Mouse (Mus musculus) neural tube, embryonic 11.5 days (tissue): ENCODE data around the gene Creg1. TPM values are rescaled to one million over a fixed set of nuclear protein-coding genes. Genes with fewer than 3 reads are reported as not detected.
A peak's percentile ranks its signal among the peaks of the same experiment; 100 is the strongest.

ENCODE experiments used
- ATAC-seq: fragments of 200-750 bp; cut with Nextera tagmentation; 2 replicates; pipeline ENCODE4 v1.8.0; 2017; ENCODE audit warnings: moderate number of reproducible peaks, mild to moderate bottlenecking, moderate TSS enrichment, moderate library complexity; ENCODE audit not compliant: insufficient read depth, low FRiP score, low TSS enrichment
- DNase-seq: peaks from one replicate; pipeline ENCODE4 v3.0.0-alpha.2; 2015; ENCODE audit warnings: low spot score
- H3K27ac ChIP-seq: fragments of 300-500 bp; sonication (generic); 2 replicates; pipeline ENCODE4 v1.5.1; 2014; ENCODE audit warnings: low read depth, mild to moderate bottlenecking, low read length
- H3K27me3 ChIP-seq: fragments of 300-500 bp; sonication (generic); 2 replicates; pipeline ENCODE4 v1.6.1; 2014; ENCODE audit warnings: mild to moderate bottlenecking, low read length, mixed read lengths; ENCODE audit not compliant: control insufficient read depth, insufficient read depth
- H3K36me3 ChIP-seq: fragments of 300-500 bp; sonication (generic); 2 replicates; pipeline ENCODE4 v1.6.1; 2014; ENCODE audit warnings: mild to moderate bottlenecking, low read length, moderate library complexity, mixed read lengths; ENCODE audit not compliant: control insufficient read depth, insufficient read depth
- H3K4me1 ChIP-seq: fragments of 300-500 bp; sonication (generic); 2 replicates; pipeline ENCODE4 v1.6.1; 2014; ENCODE audit warnings: low read length, mixed read lengths; ENCODE audit not compliant: control insufficient read depth, insufficient read depth
- H3K4me2 ChIP-seq: fragments of 300-500 bp; sonication (generic); 2 replicates; pipeline ENCODE4 v1.6.1; 2014; ENCODE audit warnings: low read depth, mild to moderate bottlenecking, moderate library complexity
- H3K4me3 ChIP-seq: fragments of 300-500 bp; sonication (generic); 2 replicates; pipeline ENCODE4 v1.5.1; 2014; ENCODE audit warnings: low read depth, low read length
- H3K9ac ChIP-seq: fragments of 300-500 bp; sonication (generic); 2 replicates; pipeline ENCODE4 v1.6.1; 2014; ENCODE audit warnings: mild to moderate bottlenecking, low read length
- H3K9me3 ChIP-seq: fragments of 300-500 bp; sonication (generic); 2 replicates; pipeline ENCODE4 v1.6.1; 2016; ENCODE audit warnings: low read length; ENCODE audit not compliant: control insufficient read depth
- WGBS: fragments of 180-500 bp; shearing (Covaris S2); extraction: QIAGEN DNeasy Blood & Tissue Kit; methylation state at CpG from one replicate; pipeline ENCODE4 v1.1.7; 2014; 5-methylcytosine and 5-hydroxymethylcytosine counted together
- polyA plus RNA-seq: library from polyadenylated mRNA; unstranded; fragments of >200 nt; fragmentation: Nextera tagmentation; extraction: Ambion mirVana; gene quantifications from 2 replicates; pipeline ENCODE4 v1.2.1, GENCODE M21; 2014

The Creg1 gene
- polyA plus RNA-seq, 1 experiment from 2014 or later, result 39.2 TPM

DNA sequence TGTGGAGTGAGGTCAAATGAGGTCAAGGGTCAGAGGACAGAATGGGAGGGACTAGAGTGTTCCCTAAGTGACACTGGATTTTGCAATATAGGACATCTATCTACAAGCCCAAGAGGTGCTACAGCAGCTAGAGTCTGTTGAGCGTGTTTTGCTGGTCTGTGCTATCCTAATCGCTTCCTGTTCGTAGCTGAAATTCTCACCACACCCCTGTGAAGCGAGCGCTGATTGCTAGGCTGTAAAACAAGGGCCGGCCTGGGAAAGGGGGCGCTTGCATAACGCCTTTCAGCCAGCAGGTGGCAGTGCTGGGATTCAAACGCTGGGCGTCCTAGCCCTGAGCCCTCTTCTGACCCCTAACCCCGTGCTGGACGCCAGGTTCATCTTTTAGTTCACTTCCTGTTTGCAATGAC is 7.9 kb downstream of the Creg1 start:
- Histone ChIP-seq H3K9ac (no peak overlapping the region), H3K4me1 (0 out of 2 replicates have a peak, but pooled peaks cover 5% of the 10 kb centered on the region), H3K27me3 (no peaks in the 10 kb centered on the region), H3K36me3 (no peaks in the 10 kb centered on the region), H3K9me3 (no peaks in the 10 kb centered on the region), H3K4me3 (no peak overlapping the region), H3K27ac (no peak overlapping the region), H3K4me2 (peak overlapping the region; percentile 19; the same call in 1 of the 2 replicates)
- 0% methylated on average over 12 of the region's 12 CpGs for WGBS
- DNase-seq (peak; percentile 82), ATAC-seq (peak; percentile 73)

DNA sequence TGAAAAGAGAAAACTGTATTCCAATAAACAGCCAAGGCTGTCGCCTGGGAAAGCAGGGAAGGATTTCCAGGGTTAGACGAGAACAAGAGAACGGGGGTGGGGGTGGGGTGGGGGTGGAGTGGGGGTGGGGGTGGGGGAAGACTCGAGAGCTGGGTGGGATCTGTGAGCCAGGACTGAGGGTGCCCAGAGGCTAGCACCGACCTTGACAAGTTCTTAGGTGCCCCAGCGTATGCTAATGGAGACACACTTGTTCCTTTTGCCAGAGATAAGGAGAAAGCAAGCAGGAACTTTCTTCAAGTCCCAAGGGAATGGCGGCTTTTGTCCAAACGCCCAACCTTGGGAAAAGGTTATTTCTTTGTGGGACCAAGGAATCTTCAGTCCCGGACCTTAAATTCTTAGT is 8.5 kb downstream of the Creg1 start:
- no peak overlapping the region for H3K9ac ChIP-seq
- ATAC-seq, result no peak
- H3K9me3 ChIP-seq, result no peaks in the 10 kb centered on the region
- H3K4me3 ChIP-seq, result no peak overlapping the region
- H3K4me1 ChIP-seq, result 0 out of 2 replicates have a peak, but pooled peaks cover 5% of the 10 kb centered on the region
- 0 out of 2 replicates have a peak, but pooled peaks cover 3% of the 10 kb centered on the region for H3K27me3 ChIP-seq
- 56% methylated on average over 9 of the region's 9 CpGs for WGBS
- peak overlapping the region; percentile 19; the same call in 1 of the 2 replicates for H3K4me2 ChIP-seq
- H3K36me3 ChIP-seq, result no peaks in the 10 kb centered on the region
- no peak overlapping the region for H3K27ac ChIP-seq
- no peak for DNase-seq

DNA sequence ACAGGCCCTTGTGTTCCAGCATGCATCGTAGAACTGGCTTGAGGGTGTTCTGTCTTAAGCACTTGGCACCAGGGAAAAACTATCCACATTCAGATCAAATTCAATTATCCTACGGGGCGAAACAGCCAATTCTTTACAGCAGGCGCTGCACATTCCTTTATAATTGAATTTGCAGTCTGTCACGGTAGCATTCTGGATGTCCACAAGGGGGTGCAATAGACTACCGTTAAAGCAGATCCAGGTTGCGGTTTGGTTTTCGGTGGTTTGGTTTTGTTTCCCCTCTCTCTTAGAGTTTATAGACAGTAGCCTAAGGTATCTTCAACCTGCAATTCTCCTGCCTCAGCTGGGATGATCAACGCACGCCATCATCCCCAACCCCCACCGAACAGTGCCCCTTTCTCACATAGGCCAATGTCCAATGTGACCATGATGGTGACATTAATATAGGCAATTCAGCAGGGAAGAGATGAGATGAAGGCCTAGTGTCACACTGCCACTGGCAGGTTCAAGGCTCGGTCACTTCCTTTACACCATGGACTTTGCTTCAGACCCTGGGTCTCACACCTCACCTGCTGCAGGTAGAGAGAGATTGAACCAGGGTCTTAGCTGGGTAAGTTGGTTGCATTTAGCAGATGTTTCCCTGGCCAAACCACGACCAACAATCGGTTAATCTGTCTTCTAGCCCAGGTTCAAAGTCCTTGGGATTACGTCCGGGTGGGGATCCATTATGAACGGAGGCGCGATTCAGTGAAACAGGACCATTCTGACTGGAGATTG is 12.2 kb downstream of the Creg1 start:
- no peak overlapping the region for H3K4me3 ChIP-seq
- 0 out of 2 replicates have a peak, but pooled peaks cover 7% of the 10 kb centered on the region for H3K27me3 ChIP-seq
- no peak for ATAC-seq
- 0 out of 2 replicates have a peak, but pooled peaks cover 5% of the 10 kb centered on the region for H3K4me1 ChIP-seq
- H3K36me3 ChIP-seq, result no peaks in the 10 kb centered on the region
- H3K4me2 ChIP-seq, result no peak overlapping the region
- H3K9ac ChIP-seq, result no peak overlapping the region
- 52% methylated on average over 19 of the region's 19 CpGs for WGBS
- no peaks in the 10 kb centered on the region for H3K9me3 ChIP-seq
- peak; percentile 57 for DNase-seq
- H3K27ac ChIP-seq, result no peak overlapping the region

DNA sequence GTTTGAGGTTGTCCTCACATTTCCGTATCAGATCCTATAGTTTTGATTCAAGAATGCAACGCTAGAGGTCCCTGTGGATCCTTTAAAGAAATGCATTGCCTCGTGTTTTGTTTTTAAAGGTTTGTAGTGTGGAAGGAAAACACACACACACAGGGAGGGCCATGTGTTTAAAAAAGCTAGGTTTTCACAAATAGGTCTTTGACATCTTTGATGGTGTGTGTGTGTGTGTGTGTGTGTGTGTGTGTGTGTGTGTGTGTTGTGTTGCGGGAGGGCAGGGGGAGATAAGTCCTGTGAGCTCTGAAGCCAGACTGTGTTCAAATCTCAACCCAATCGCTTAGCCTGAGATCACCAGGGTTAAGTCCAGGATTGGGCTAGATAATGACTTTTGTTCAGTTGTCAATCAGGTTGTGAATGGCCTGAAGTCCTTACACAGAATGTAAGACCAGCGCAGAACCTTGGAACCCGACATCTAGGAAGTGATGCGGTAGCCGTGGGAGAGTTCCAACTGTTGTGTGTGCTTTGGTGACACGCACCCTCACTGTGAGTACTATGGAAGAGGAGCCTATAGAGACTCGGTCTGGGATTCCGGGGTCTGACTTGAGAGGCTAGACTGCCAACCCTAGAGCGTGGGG is 16.5 kb downstream of the Creg1 start:
- Histone ChIP-seq H3K4me3 (peak overlapping the region; percentile 23; the same call in 1 of the 2 replicates), H3K9ac (peak overlapping the region; percentile 35), H3K4me1 (no peaks in the 10 kb centered on the region), H3K27ac (no peak overlapping the region), H3K9me3 (no peaks in the 10 kb centered on the region), H3K4me2 (peak overlapping the region; percentile 52), H3K36me3 (no peaks in the 10 kb centered on the region), H3K27me3 (0 out of 2 replicates have a peak, but pooled peaks cover 10% of the 10 kb centered on the region)
- peak; percentile 46 for DNase-seq
- 7% methylated on average over 13 of the region's 13 CpGs for WGBS
- peak; percentile 61 for ATAC-seq

DNA sequence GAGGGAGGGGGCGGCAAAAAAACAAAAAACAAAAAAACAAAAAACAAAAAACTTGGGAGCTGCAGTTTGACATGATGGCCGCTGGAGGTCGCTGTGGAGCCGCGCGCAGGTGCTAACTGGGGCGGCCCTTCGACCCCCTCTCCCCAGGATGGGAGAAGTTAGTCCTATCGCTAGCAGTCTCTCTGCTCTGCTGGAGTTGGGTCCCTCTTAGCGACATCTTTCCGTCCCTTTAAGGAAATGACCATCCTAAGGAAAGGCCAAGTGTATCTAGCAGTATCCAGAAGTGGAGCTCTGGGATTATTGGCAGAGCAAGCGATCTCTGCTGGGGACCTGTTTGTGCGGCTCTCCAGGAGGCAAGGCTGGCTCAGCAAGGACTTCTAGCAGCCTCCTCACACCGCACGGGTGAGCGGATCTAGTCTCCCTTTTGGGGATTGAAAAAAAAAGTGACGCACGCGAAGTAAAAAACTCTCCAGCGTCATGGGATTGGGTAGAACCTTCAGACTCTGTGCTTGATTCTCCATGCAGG is 17.1 kb downstream of the Creg1 start:
- Histone ChIP-seq H3K4me1 (no peaks in the 10 kb centered on the region), H3K27ac (no peak overlapping the region), H3K36me3 (no peaks in the 10 kb centered on the region), H3K27me3 (0 out of 2 replicates have a peak, but pooled peaks cover 10% of the 10 kb centered on the region), H3K9ac (peak overlapping the region; percentile 35; the same call in 1 of the 2 replicates), H3K4me2 (peak overlapping the region; percentile 52), H3K4me3 (peak overlapping the region; percentile 23; the same call in 1 of the 2 replicates), H3K9me3 (no peaks in the 10 kb centered on the region)
- peak; percentile 48 for DNase-seq
- ATAC-seq, result no peak
- WGBS, result 1% methylated on average over 20 of the region's 20 CpGs

DNA sequence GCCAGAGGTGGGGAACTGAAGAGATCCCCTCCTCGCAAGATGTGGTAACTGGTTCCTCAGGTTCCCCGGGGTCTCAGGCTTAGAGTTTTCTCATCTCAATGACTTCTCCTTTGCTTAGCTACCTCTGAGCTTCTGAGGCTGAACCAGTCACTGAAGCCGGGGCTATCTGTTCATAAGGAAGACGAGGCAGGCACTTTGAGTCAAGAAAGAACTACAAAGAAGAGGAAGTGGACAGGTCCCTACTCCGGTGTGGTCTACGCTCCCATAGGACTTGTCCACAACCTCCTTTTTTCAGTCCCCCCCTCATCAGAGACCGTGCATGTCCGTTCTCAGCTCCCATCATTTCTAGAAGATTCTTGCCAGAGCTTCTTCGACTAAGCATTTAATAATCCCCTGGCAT is 17.9 kb downstream of the Creg1 start:
- Histone ChIP-seq H3K27ac (no peak overlapping the region), H3K4me1 (peaks cover 6% of the 10 kb centered on the region), H3K36me3 (no peaks in the 10 kb centered on the region), H3K27me3 (0 out of 2 replicates have a peak, but pooled peaks cover 10% of the 10 kb centered on the region), H3K4me3 (no peak overlapping the region), H3K9ac (no peak overlapping the region), H3K9me3 (no peaks in the 10 kb centered on the region), H3K4me2 (no peak overlapping the region)
- DNase-seq, result no peak
- WGBS, result 88% methylated on average over 9 of the region's 9 CpGs
- ATAC-seq, result no peak

DNA sequence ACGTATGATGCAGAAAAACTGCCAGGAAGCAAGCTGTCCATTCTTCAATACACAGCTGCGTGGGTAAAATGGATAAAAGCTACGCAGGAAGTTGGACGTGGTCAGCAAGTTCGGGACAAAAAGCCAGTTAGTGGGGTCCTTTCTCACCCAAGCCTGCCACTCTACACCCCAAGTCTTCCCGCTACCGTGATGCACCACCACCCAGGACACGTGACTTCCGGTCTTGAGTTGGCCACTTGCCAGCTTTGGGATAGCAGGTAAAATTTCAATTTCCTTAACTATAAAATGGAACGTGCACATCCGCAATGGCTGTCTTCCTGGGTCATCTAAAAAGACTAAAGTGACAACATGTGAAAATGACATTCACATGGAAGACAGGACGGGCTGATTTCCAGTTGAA is 18.4 kb downstream of the Creg1 start:
- no peak overlapping the region for H3K4me3 ChIP-seq
- H3K9me3 ChIP-seq, result no peaks in the 10 kb centered on the region
- no peaks in the 10 kb centered on the region for H3K36me3 ChIP-seq
- no peak overlapping the region for H3K27ac ChIP-seq
- H3K4me2 ChIP-seq, result no peak overlapping the region
- H3K27me3 ChIP-seq, result 0 out of 2 replicates have a peak, but pooled peaks cover 8% of the 10 kb centered on the region
- ATAC-seq (no peak), DNase-seq (no peak)
- no peak overlapping the region for H3K9ac ChIP-seq
- peaks cover 8% of the 10 kb centered on the region for H3K4me1 ChIP-seq
- 89% methylated on average over 12 of the region's 12 CpGs for WGBS

DNA sequence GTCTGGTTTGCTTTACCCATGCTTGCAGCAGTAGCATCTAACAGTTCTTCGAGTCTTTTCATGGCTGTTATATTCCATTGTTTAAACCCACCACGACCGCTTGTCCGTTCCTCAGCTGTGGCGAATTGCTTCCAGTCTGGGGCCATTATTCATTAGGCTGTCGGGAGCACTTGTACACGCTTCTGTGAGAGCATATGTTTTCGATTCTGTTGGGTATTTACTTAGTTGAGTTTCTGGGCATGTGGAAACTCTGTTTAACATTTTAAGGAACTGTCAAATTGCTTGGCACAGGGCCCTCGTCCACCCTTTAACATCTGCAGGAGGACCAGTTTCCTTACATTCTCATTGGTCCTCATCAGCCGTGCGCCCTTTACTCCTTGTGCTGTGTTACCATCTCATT is 22.8 kb downstream of the Creg1 start:
- ATAC-seq (peak; percentile 64; the same call in 1 of the 2 replicates), DNase-seq (peak; percentile 61)
- Histone ChIP-seq H3K9me3 (no peaks in the 10 kb centered on the region), H3K27ac (no peak overlapping the region), H3K36me3 (no peaks in the 10 kb centered on the region), H3K27me3 (0 out of 2 replicates have a peak, but pooled peaks cover 2% of the 10 kb centered on the region), H3K4me3 (no peak overlapping the region), H3K4me1 (peaks cover 8% of the 10 kb centered on the region), H3K9ac (no peak overlapping the region), H3K4me2 (0 out of 2 replicates have a peak overlapping the region, but pooled peaks have one; percentile 0)
- WGBS, result 18% methylated on average over 11 of the region's 11 CpGs
